ENCODE assay signal across 8 mouse cellular contexts in the genomic region with DNA sequence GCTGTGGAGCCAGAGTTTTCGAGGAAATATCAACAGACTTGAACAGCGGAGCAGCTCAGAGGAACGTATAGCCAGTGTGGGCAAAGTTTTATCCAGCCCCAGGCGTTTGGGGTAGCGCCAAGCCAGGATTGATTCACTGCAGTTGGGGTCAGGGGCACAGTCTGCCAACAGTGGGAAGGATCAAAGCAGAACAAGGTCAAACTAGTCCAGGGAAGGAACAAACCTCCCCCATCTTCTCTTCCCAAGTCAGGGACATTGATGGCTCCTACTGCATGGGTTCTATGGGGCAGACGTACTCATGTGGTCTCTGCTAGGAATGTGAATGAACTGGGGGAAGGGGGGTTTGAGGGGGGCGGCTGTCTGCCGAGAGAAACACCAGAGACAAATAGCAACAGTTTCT. TPM values are rescaled to one million over a fixed set of nuclear protein-coding genes. Genes with fewer than 3 reads are reported as not detected.
DNase-seq lines count a peak whose midpoint lies in the region; ATAC-seq and TF ChIP-seq lines count a peak whose summit lies in the region.
"Had no signal": no experiment of that assay in that cellular context is flagged by ENCODE, and none has a peak within 500 bp of the region (broad histone marks: within the 10 kb centered on the region; RNA-seq: fewer than 3 reads in every experiment).

No protein-coding gene starts in this region.

- peak overlapping the region; percentile 30 for H3K4me2 ChIP-seq in kidney, embryonic 15.5 days
- no peak overlapping the region for H3K4me2 ChIP-seq in midbrain, embryonic 16.5 days (ENCODE audit: low read length)

- peak; percentile 79 for DNase-seq in adrenal gland, postnatal 10 days
- DNase-seq in embryo, embryonic 11.5 days (ENCODE audit: low read depth, low spot score) = peak; percentile 44
- DNase-seq in urinary bladder, postnatal 25 days (ENCODE audit: low spot score) = no peak
- DNase-seq in gastrocnemius, adult 2 months = no peak
- no peak for DNase-seq in B cell, adult 2 months

- peak; percentile 82 for ATAC-seq in kidney, embryonic 15.5 days (replicated peaks; ENCODE audit: low FRiP score)
- peak; percentile 14; the same call in 1 of the 2 replicates for ATAC-seq in midbrain, embryonic 16.5 days

- no peaks in the 10 kb centered on the region for H3K36me3 ChIP-seq in kidney, embryonic 15.5 days
- no peaks in the 10 kb centered on the region for H3K36me3 ChIP-seq in midbrain, embryonic 16.5 days (ENCODE audit: control insufficient read depth, insufficient read depth, low read length)

- no peak overlapping the region for H3K27ac ChIP-seq in kidney, embryonic 15.5 days
- no peak overlapping the region for H3K27ac ChIP-seq in midbrain, embryonic 16.5 days (ENCODE audit: low read length)
- no peak overlapping the region for H3K27ac ChIP-seq in gastrocnemius, adult 2 months

- H3K4me3 ChIP-seq in kidney, embryonic 15.5 days (replicated peaks) = no peak overlapping the region
- no peak overlapping the region for H3K4me3 ChIP-seq in midbrain, embryonic 16.5 days (ENCODE audit: low read depth, low read length)
- no peak overlapping the region for H3K4me3 ChIP-seq in gastrocnemius, adult 2 months
- H3K4me3 ChIP-seq: megakaryocyte, embryonic 14.5 days had no signal

- H3K4me1 ChIP-seq in kidney, embryonic 15.5 days = peaks cover 46% of the 10 kb centered on the region
- peaks cover 26% of the 10 kb centered on the region for H3K4me1 ChIP-seq in midbrain, embryonic 16.5 days (ENCODE audit: control insufficient read depth, insufficient read depth, low read length)
- H3K4me1 ChIP-seq: megakaryocyte, embryonic 14.5 days had no signal

- no peak overlapping the region for H3K9ac ChIP-seq in kidney, embryonic 15.5 days
- H3K9ac ChIP-seq in midbrain, embryonic 16.5 days (ENCODE audit: low read depth, low read length) = no peak overlapping the region

- H3K9me3 ChIP-seq in kidney, embryonic 15.5 days (replicated peaks) = no peaks in the 10 kb centered on the region
- H3K9me3 ChIP-seq in midbrain, embryonic 16.5 days (replicated peaks; ENCODE audit: control insufficient read depth, low read length, poor library complexity, severe bottlenecking) = no peaks in the 10 kb centered on the region

- no peaks in the 10 kb centered on the region for H3K27me3 ChIP-seq in kidney, embryonic 15.5 days
- H3K27me3 ChIP-seq in midbrain, embryonic 16.5 days (ENCODE audit: control insufficient read depth, insufficient read depth, low read depth, low read length) = no peaks in the 10 kb centered on the region
- H3K27me3 ChIP-seq: megakaryocyte, embryonic 14.5 days had no signal

- intact Hi-C loops in gastrocnemius, adult 2 months (cut with DNase I) = no loop called here

- no peak for TF ChIP-seq CTCF in gastrocnemius, adult 2 months (IDR thresholded peaks at IDR 0.05)

- 8% methylated on average over 8 of the region's 8 CpGs for WGBS in kidney, embryonic 15.5 days
- 30% methylated on average over 8 of the region's 8 CpGs for WGBS in midbrain, embryonic 16.5 days

RNA-seq across cellular contexts. Expression of gene Mb21d2, which starts 48.7 kb away (rescaled TPM):
- total RNA-seq in adrenal gland, postnatal 10 days (2021) = 10 to 100 TPM in 1 of 2 experiments, 1 to 10 TPM in 1; 9.7 to 11.4 TPM
- polyA plus RNA-seq in kidney, embryonic 15.5 days (2015; fragmentation: Nextera tagmentation; extraction: Ambion mirVana) = 6.7 and 8.0 TPM in 2 replicates
- 10.8 and 15.0 TPM in 2 replicates for polyA plus RNA-seq in midbrain, embryonic 16.5 days (2015; fragmentation: Nextera tagmentation; extraction: Ambion mirVana)
- 1 to 10 TPM; 7.2 to 9.6 TPM for total RNA-seq in gastrocnemius, adult 2 months (2021)

Comparison
In these comparisons a context has a peak if more than half of its experiments do, and no peak if none do; other contexts are left out.
1. DNase-seq: peak in adrenal gland, postnatal 10 days (single experiment) and embryo, embryonic 11.5 days (single experiment); none in urinary bladder, postnatal 25 days (single experiment), gastrocnemius, adult 2 months (single experiment) and B cell, adult 2 months (0 of 2).